Mouse (Mus musculus) forebrain, embryonic 13.5 days (tissue): ENCODE measurements at regions not wholly inside any gene's neighbourhood (a gene's known extent, or its start where the extent isn't known, plus 50 kb on each side); places are given as distances from the start of the nearest gene placed in this dataset.

ENCODE experiments used
- ATAC-seq: fragments of 200-750 bp; cut with Nextera tagmentation; 2 replicates; pipeline ENCODE4 v1.8.0; 2017
- H3K27ac ChIP-seq: fragments of 300-500 bp; sonication (generic); 2 replicates; pipeline ENCODE4 v1.5.1; 2015; ENCODE audit warnings: inconsistent platforms, mild to moderate bottlenecking, moderate library complexity
- H3K27me3 ChIP-seq: fragments of 300-500 bp; sonication (generic); 2 replicates; pipeline ENCODE4 v1.6.1; 2015; ENCODE audit warnings: mild to moderate bottlenecking, inconsistent platforms
- H3K36me3 ChIP-seq: fragments of 300-500 bp; sonication (generic); 2 replicates; pipeline ENCODE4 v1.6.1; 2015; ENCODE audit warnings: mild to moderate bottlenecking, inconsistent platforms; ENCODE audit not compliant: poor library complexity, severe bottlenecking
- H3K4me1 ChIP-seq: fragments of 300-500 bp; sonication (generic); 2 replicates; pipeline ENCODE4 v1.6.1; 2015; ENCODE audit warnings: inconsistent platforms
- H3K4me2 ChIP-seq: fragments of 300-500 bp; sonication (generic); 2 replicates; pipeline ENCODE4 v1.6.1; 2015; ENCODE audit warnings: inconsistent platforms, mild to moderate bottlenecking, moderate library complexity
- H3K4me3 ChIP-seq: fragments of 300-500 bp; sonication (generic); 2 replicates; pipeline ENCODE4 v1.5.1; 2015; ENCODE audit warnings: mild to moderate bottlenecking, inconsistent platforms
- H3K9ac ChIP-seq: fragments of 300-500 bp; sonication (generic); 2 replicates; pipeline ENCODE4 v1.6.1; 2015; ENCODE audit warnings: mild to moderate bottlenecking, inconsistent platforms
- H3K9me3 ChIP-seq: fragments of 300-500 bp; sonication (generic); replicated peaks from 2 replicates; pipeline ENCODE4 v1.6.1; 2016; ENCODE audit warnings: inconsistent platforms
- whole genome bisulfite sequencing: fragments of 180-500 bp; shearing (Covaris S2); methylation state at CpG from one replicate; pipeline ENCODE4 v1.1.7; 2015; 5-methylcytosine and 5-hydroxymethylcytosine counted together

GRCm38 (mm10) chr9:30134303-30134702 is 171.4 kb upstream of the Ntm start:
- H3K36me3 ChIP-seq = no peaks in the 10 kb centered on the region
- WGBS = 51% methylated on average over 3 of the region's 3 CpGs
- no peak overlapping the region for H3K4me3 ChIP-seq
- no peaks in the 10 kb centered on the region for H3K9me3 ChIP-seq
- 0 out of 2 replicates have a peak, but pooled peaks cover 11% of the 10 kb centered on the region for H3K27me3 ChIP-seq
- no peak overlapping the region for H3K4me2 ChIP-seq
- no peak overlapping the region for H3K27ac ChIP-seq
- peak; percentile 31; the same call in 1 of the 2 replicates for ATAC-seq
- peaks cover 24% of the 10 kb centered on the region for H3K4me1 ChIP-seq
- no peak overlapping the region for H3K9ac ChIP-seq

- Histone ChIP-seq H3K4me2 (peak overlapping the region; percentile 11; the same call in 1 of the 2 replicates), H3K4me3 (no peak overlapping the region), H3K9me3 (no peaks in the 10 kb centered on the region), H3K27me3 (0 out of 2 replicates have a peak, but pooled peaks cover 11% of the 10 kb centered on the region), H3K36me3 (no peaks in the 10 kb centered on the region), H3K9ac (no peak overlapping the region), H3K4me1 (peaks cover 38% of the 10 kb centered on the region), H3K27ac (peak overlapping the region; percentile 10; the same call in 1 of the 2 replicates)
- peak; percentile 86 for ATAC-seq
- WGBS = 23% methylated on average over 14 of the region's 14 CpGs
These were observed 174.8 kb upstream of the Ntm start for GRCm38 (mm10) chr9:30137611-30138287.

- no peak overlapping the region for H3K9ac ChIP-seq
- H3K36me3 ChIP-seq = no peaks in the 10 kb centered on the region
- peaks cover 28% of the 10 kb centered on the region for H3K4me1 ChIP-seq
- WGBS = 26% methylated on average over 3 of the region's 3 CpGs
- no peak overlapping the region for H3K4me3 ChIP-seq
- no peak overlapping the region for H3K4me2 ChIP-seq
- ATAC-seq = peak; percentile 63
- H3K27me3 ChIP-seq = 0 out of 2 replicates have a peak, but pooled peaks cover 11% of the 10 kb centered on the region
- no peaks in the 10 kb centered on the region for H3K9me3 ChIP-seq
- H3K27ac ChIP-seq = no peak overlapping the region
These were observed 177.2 kb upstream of the Ntm start for GRCm38 (mm10) chr9:30140188-30140587.

- WGBS = 97% methylated on average over 3 of the region's 3 CpGs
- H3K27ac ChIP-seq = no peak overlapping the region
- H3K4me3 ChIP-seq = no peak overlapping the region
These were observed 178.2 kb upstream of the Ntm start for GRCm38 (mm10) chr9:30141186-30141585.

GRCm38 (mm10) chr9:30142806-30143458 is 180.0 kb upstream of the Ntm start:
- Histone ChIP-seq H3K36me3 (no peaks in the 10 kb centered on the region), H3K27ac (no peak overlapping the region), H3K4me2 (no peak overlapping the region), H3K9ac (no peak overlapping the region), H3K9me3 (no peaks in the 10 kb centered on the region), H3K27me3 (no peaks in the 10 kb centered on the region), H3K4me1 (peaks cover 21% of the 10 kb centered on the region), H3K4me3 (no peak overlapping the region)
- WGBS = 81% methylated on average over 10 of the region's 10 CpGs
- no peak for ATAC-seq

More at GRCm38 (mm10) chr9:30141186-30141585, 178.2 kb upstream of the Ntm start:
- no peaks in the 10 kb centered on the region for H3K9me3 ChIP-seq
- H3K9ac ChIP-seq = no peak overlapping the region
- H3K4me1 ChIP-seq = peaks cover 28% of the 10 kb centered on the region
- H3K27me3 ChIP-seq = 0 out of 2 replicates have a peak, but pooled peaks cover 7% of the 10 kb centered on the region
- H3K36me3 ChIP-seq = no peaks in the 10 kb centered on the region
- no peak overlapping the region for H3K4me2 ChIP-seq
- no peak for ATAC-seq

DNA sequence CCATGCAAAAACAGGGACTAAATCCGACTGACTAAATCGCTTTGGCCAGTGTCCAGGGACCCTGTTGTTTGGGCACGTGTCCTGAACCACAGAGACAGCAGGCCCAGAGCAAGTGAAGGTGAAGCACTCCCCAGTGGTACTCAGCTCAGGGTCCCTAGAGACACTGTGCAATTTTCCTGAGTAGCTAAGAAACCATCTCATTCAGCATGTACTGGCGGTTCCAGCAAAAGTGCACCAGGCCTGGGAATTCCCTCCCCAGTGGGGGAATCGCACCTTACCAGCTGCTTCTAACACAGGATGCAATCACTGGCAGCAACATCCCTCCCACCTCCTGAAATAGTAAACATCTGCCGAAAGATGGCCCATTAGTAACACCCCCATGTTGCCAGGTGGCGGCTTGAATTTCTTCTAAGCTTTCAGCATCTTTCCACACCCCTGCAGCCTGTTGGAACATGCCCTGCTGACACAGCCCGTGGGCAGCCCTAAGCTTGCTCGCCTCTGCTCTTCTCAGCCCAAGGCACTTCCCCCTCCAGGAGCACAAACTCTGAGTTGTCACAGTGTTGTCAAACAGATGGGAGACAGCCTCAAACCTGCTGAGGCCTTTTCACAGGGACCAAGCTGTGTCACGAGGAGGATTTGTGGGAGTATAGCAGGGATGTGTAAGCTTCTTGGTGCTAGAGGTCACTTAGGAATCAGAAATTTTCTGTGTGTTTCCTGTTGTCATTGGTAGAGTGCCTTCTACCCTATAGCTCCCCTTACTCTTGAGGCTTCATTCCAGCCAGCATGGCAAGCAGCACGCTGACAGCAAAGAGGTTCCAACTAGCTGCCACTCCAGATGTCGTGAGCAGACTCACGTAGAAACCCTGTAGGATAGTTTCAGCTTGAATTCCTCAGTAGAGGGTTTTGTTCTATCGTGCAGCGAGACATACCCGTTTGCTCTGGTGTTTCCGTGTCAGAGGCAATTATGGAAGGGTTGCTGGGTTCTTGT is 186.8 kb upstream of the Ntm start:
- WGBS = 54% methylated on average over 17 of the region's 17 CpGs

DNA sequence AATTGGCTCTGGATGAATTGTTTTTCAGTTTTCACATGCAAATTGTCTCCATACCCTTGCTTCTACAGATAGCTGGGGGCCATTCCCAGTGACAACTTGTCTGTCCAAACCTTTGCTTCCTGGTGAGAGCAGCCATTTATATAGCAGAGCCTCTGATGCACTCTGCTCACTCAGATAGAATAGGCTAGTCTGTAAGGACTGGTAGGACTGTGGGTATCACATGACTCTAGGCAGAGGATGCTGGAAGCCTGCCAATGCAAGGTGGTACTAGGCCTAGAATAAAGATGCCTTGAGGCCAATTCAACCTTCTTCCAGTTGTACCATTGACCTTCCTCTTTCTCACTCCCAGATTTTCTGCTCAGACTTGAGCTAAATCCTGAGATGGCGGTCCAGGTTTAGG is 188.2 kb upstream of the Ntm start:
- ATAC-seq = 0 out of 2 replicates have a peak, but pooled peaks have one; percentile 55
- Histone ChIP-seq H3K4me3 (no peak overlapping the region), H3K36me3 (no peaks in the 10 kb centered on the region), H3K4me2 (no peak overlapping the region), H3K4me1 (peaks cover 23% of the 10 kb centered on the region), H3K9me3 (no peaks in the 10 kb centered on the region), H3K27me3 (no peaks in the 10 kb centered on the region), H3K27ac (no peak overlapping the region), H3K9ac (no peak overlapping the region)
- WGBS = 90% methylated on average over 1 of the region's 1 CpGs

More for the DNA sequence above, 186.8 kb upstream of the Ntm start:
- no peak overlapping the region for H3K9ac ChIP-seq
- no peak overlapping the region for H3K4me2 ChIP-seq
- no peaks in the 10 kb centered on the region for H3K36me3 ChIP-seq
- peaks cover 23% of the 10 kb centered on the region for H3K4me1 ChIP-seq
- no peak for ATAC-seq
- H3K4me3 ChIP-seq = no peak overlapping the region
- no peak overlapping the region for H3K27ac ChIP-seq
- no peaks in the 10 kb centered on the region for H3K27me3 ChIP-seq
- no peaks in the 10 kb centered on the region for H3K9me3 ChIP-seq

DNA sequence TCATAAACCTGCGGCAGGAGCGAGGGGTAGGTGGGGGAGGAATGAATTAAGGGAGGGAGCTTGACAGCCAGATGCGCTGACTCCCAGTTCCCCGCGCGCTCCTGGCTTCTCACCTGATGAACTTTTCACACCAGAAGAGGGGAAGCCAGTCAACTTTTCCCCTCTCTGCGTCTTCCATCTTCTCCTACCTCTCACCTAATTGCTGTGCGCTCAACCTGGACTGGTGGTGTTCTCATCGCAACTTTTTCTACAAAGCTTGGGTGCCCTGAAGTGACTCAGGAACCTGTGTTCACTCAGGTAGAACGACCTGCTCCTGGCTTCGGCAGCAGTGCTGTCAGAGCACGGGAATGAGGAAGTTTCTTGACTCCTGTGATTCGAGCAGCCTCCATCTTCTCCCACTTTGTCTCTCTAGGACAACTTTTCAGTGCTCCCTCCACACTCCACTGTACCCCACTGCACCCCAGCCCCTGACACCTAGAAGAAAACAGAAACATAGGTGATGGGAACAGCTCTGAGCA is 203.4 kb upstream of the Ntm start:
- H3K4me2 ChIP-seq = no peak overlapping the region
- no peak overlapping the region for H3K27ac ChIP-seq
- peaks cover 4% of the 10 kb centered on the region for H3K4me1 ChIP-seq
- H3K9me3 ChIP-seq = no peaks in the 10 kb centered on the region
- H3K9ac ChIP-seq = no peak overlapping the region
- no peaks in the 10 kb centered on the region for H3K36me3 ChIP-seq
- 92% methylated on average over 13 of the region's 13 CpGs for WGBS
- no peak overlapping the region for H3K4me3 ChIP-seq
- ATAC-seq = no peak
- H3K27me3 ChIP-seq = no peaks in the 10 kb centered on the region

DNA sequence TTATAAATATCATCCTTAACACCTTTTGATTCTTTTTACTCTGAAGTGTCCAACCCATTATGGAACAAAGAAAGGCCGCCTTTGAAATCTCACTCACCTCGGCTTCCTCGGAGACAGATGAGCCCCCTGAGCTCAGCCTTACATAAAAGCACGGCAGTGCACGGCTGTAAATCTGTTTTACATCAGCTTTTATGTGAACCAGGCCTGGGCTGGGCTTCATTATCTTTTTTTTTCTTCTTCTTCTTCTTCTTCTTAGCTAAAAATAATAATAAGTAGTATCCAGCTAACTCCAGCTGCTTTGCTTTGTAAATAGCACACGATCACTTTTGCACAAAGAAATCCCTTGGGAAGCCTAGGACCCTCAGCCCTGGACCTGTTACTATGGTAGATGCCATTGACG is 204.3 kb upstream of the Ntm start:
- WGBS = 31% methylated on average over 7 of the region's 7 CpGs
- H3K4me3 ChIP-seq = no peak overlapping the region

GRCm38 (mm10) chr9:30174646-30175045 is 211.7 kb upstream of the Ntm start:
- H3K27me3 ChIP-seq = no peaks in the 10 kb centered on the region
- H3K4me2 ChIP-seq = no peak overlapping the region
- WGBS = 89% methylated on average over 6 of the region's 6 CpGs
- no peak overlapping the region for H3K4me3 ChIP-seq
- no peak overlapping the region for H3K27ac ChIP-seq
- no peaks in the 10 kb centered on the region for H3K9me3 ChIP-seq
- ATAC-seq = no peak
- no peak overlapping the region for H3K9ac ChIP-seq
- H3K4me1 ChIP-seq = no peaks in the 10 kb centered on the region
- H3K36me3 ChIP-seq = no peaks in the 10 kb centered on the region

More for the DNA sequence above, 204.3 kb upstream of the Ntm start:
- H3K27me3 ChIP-seq = no peaks in the 10 kb centered on the region
- no peak overlapping the region for H3K9ac ChIP-seq
- H3K36me3 ChIP-seq = no peaks in the 10 kb centered on the region
- no peak overlapping the region for H3K4me2 ChIP-seq
- peaks cover 4% of the 10 kb centered on the region for H3K4me1 ChIP-seq
- no peaks in the 10 kb centered on the region for H3K9me3 ChIP-seq
- ATAC-seq = no peak
- H3K27ac ChIP-seq = no peak overlapping the region

DNA sequence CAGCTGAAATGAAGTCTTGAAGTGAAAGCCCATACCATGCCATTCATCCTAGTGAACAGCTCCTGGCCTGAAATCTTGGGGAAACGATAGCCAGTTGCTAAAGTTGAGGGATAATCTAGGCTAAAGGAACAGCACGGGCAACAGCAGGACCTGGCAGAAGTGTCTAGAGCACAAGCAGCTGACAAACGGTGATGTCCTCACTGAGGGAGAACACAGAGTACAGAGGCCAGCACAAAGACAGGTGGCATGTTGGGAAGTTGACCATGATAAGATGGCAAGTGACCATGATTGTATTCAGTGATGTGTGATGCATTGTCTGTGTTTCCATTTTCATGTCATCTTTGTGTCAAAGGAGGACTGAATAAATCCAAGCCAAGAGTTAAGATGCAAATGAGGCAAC is 212.4 kb upstream of the Ntm start:
- H3K9me3 ChIP-seq = no peaks in the 10 kb centered on the region
- 86% methylated on average over 3 of the region's 3 CpGs for WGBS
- no peak for ATAC-seq

More for the DNA sequence above, 212.4 kb upstream of the Ntm start:
- no peaks in the 10 kb centered on the region for H3K36me3 ChIP-seq
- H3K4me1 ChIP-seq = no peaks in the 10 kb centered on the region
- H3K27ac ChIP-seq = no peak overlapping the region
- no peak overlapping the region for H3K4me3 ChIP-seq
- no peak overlapping the region for H3K4me2 ChIP-seq
- no peak overlapping the region for H3K9ac ChIP-seq
- H3K27me3 ChIP-seq = no peaks in the 10 kb centered on the region
